Mouse (Mus musculus) cerebellum, postnatal 36 days (tissue): ENCODE results near the gene Nynrin.

Source experiments
- DNase-seq, 2 experiments: peaks; one replicate each; pipeline ENCODE4 v3.0.0; 2021 to 2022; ENCODE audit warnings: mixed read lengths in 2 of 2

Nynrin gene

GRCm38 (mm10) chr14:55853621-55854285 lies at the start of gene Nynrin:
Gene Nynrin (plus strand): TSS chr14:55854010.
- no peak for DNase-seq

GRCm38 (mm10) chr14:55814885-55815284 lies 38.9 kb upstream of the Nynrin start:
- DNase-seq = peak; percentile 81 to 82

GRCm38 (mm10) chr14:55815310-55815751 lies 38.5 kb upstream of the Nynrin start:
- peak; percentile 33 to 46 for DNase-seq

- peak in 1 of 2 experiments; percentile 0 for DNase-seq
Observed at GRCm38 (mm10) chr14:55819845-55820405, 33.9 kb upstream of the Nynrin start.

GRCm38 (mm10) chr14:55820576-55820975 lies 33.2 kb upstream of the Nynrin start:
- no peak for DNase-seq

GRCm38 (mm10) chr14:55822435-55822990 lies 31.3 kb upstream of the Nynrin start:
- peak; percentile 68 to 73 for DNase-seq

GRCm38 (mm10) chr14:55822991-55823762 lies 30.6 kb upstream of the Nynrin start, which contains the start of gene Nfatc4:
Gene Nfatc4 (plus strand): TSS chr14:55823144.
- peak; percentile 6 to 33 for DNase-seq

GRCm38 (mm10) chr14:55824001-55824480 lies 29.8 kb upstream of the Nynrin start:
- DNase-seq = no peak

- no peak for DNase-seq
Observed at GRCm38 (mm10) chr14:55824481-55825215, 29.2 kb upstream of the Nynrin start.

GRCm38 (mm10) chr14:55825216-55826051 lies 28.4 kb upstream of the Nynrin start:
- no peak for DNase-seq

GRCm38 (mm10) chr14:55826142-55826541 lies 27.7 kb upstream of the Nynrin start:
- no peak for DNase-seq

- DNase-seq = peak in 1 of 2 experiments; percentile 15
Observed at GRCm38 (mm10) chr14:55826551-55827340, 27.1 kb upstream of the Nynrin start.

GRCm38 (mm10) chr14:55828716-55829263 lies 25.0 kb upstream of the Nynrin start:
- DNase-seq = no peak

GRCm38 (mm10) chr14:55829854-55830253 lies 24.0 kb upstream of the Nynrin start:
- no peak for DNase-seq

GRCm38 (mm10) chr14:55830331-55830730 lies 23.5 kb upstream of the Nynrin start:
- no peak for DNase-seq

- no peak for DNase-seq
Observed at GRCm38 (mm10) chr14:55833126-55833525, 20.7 kb upstream of the Nynrin start.

GRCm38 (mm10) chr14:55834808-55835533 lies 18.8 kb upstream of the Nynrin start:
- no peak for DNase-seq

GRCm38 (mm10) chr14:55838312-55838711 lies 15.5 kb upstream of the Nynrin start:
- DNase-seq = no peak

- no peak for DNase-seq
Observed at GRCm38 (mm10) chr14:55838740-55839139, 15.1 kb upstream of the Nynrin start.
